Mouse (Mus musculus) ES-Bruce4 (cell line): ENCODE measurements around the gene Arf3. TPM values are rescaled to one million over a fixed set of nuclear protein-coding genes. Genes with fewer than 3 reads are reported as not detected.

Source experiments
- H3K27ac ChIP-seq: 2 replicates; pipeline ENCODE4 v1.5.1; 2012; ENCODE audit warnings: low read length, inconsistent platforms; ENCODE audit not compliant: insufficient read depth
- H3K27me3 ChIP-seq: 2 replicates; pipeline ENCODE4 v1.6.1; 2012; ENCODE audit warnings: mild to moderate bottlenecking, low read length, inconsistent platforms; ENCODE audit not compliant: control insufficient read depth, poor library complexity, insufficient read depth, severe bottlenecking
- H3K36me3 ChIP-seq: 2 replicates; pipeline ENCODE4 v1.6.1; 2012; ENCODE audit warnings: inconsistent platforms, mild to moderate bottlenecking, low read length, moderate library complexity; ENCODE audit not compliant: control insufficient read depth, poor library complexity, insufficient read depth, severe bottlenecking
- H3K4me1 ChIP-seq: one replicate; pipeline ENCODE4 v1.8.1; 2011; ENCODE audit warnings: low read length; ENCODE audit not compliant: control insufficient read depth, insufficient read depth
- H3K4me3 ChIP-seq: 2 replicates; pipeline ENCODE4 v1.5.1; 2011; ENCODE audit warnings: low read depth, mild to moderate bottlenecking, low read length
- H3K9ac ChIP-seq: 2 replicates; pipeline ENCODE4 v1.6.1; 2012; ENCODE audit warnings: low read depth, mild to moderate bottlenecking, inconsistent platforms; ENCODE audit not compliant: poor library complexity, severe bottlenecking
- H3K9me3 ChIP-seq: replicated peaks from 2 replicates; pipeline ENCODE4 v1.6.1; 2012; ENCODE audit warnings: mild to moderate bottlenecking, low read length, inconsistent platforms; ENCODE audit not compliant: control insufficient read depth, poor library complexity, insufficient read depth, severe bottlenecking
- CTCF ChIP-seq: IDR thresholded peaks from one replicate; pipeline ENCODE4 v1.8.1; 2011; ENCODE audit warnings: low read depth, low read length
- EP300 ChIP-seq: IDR thresholded peaks from 2 replicates; pipeline ENCODE4 v1.6.1; 2011; ENCODE audit warnings: low read depth, low read length; ENCODE audit not compliant: insufficient read depth
- POLR2A ChIP-seq: IDR thresholded peaks from one replicate; pipeline ENCODE4 v1.8.1; 2011; ENCODE audit warnings: low read length; ENCODE audit not compliant: insufficient read depth
- polyA plus RNA-seq: library from polyadenylated mRNA; stranded (reverse); fragments of >200 nt; gene quantifications from 2 replicates; pipeline ENCODE4 v1.2.4, GENCODE M21; 2011; ENCODE audit warnings: low read depth; ENCODE audit not compliant: missing spikeins, insufficient read depth, insufficient read length

The Arf3 gene
- polyA plus RNA-seq, 1 experiment: 58.4 TPM

GRCm38 (mm10) chr15:98732006-98732531, 30.9 kb downstream of the Arf3 start:
- H3K9me3 ChIP-seq: no peaks in the 10 kb centered on the region
- H3K27ac ChIP-seq: no peak overlapping the region
- H3K4me1 ChIP-seq: no peaks in the 10 kb centered on the region
- no peak overlapping the region for H3K9ac ChIP-seq
- H3K36me3 ChIP-seq: no peaks in the 10 kb centered on the region
- TF ChIP-seq CTCF (no peak), POLR2A (no peak), EP300 (no peak)
- no peaks in the 10 kb centered on the region for H3K27me3 ChIP-seq
- no peak overlapping the region for H3K4me3 ChIP-seq

- no peaks in the 10 kb centered on the region for H3K9me3 ChIP-seq
- H3K27me3 ChIP-seq: no peaks in the 10 kb centered on the region
- H3K36me3 ChIP-seq: no peaks in the 10 kb centered on the region
- H3K4me3 ChIP-seq: no peak overlapping the region
- TF ChIP-seq CTCF: no peak
- TF ChIP-seq EP300: no peak
- no peaks in the 10 kb centered on the region for H3K4me1 ChIP-seq
- no peak overlapping the region for H3K9ac ChIP-seq
- no peak overlapping the region for H3K27ac ChIP-seq
These were observed 32.2 kb downstream of the Arf3 start for GRCm38 (mm10) chr15:98730790-98731189.

- Histone ChIP-seq H3K4me3 (no peak overlapping the region), H3K27me3 (no peaks in the 10 kb centered on the region), H3K4me1 (no peaks in the 10 kb centered on the region), H3K9me3 (no peaks in the 10 kb centered on the region), H3K27ac (no peak overlapping the region), H3K9ac (no peak overlapping the region), H3K36me3 (no peaks in the 10 kb centered on the region)
- TF ChIP-seq POLR2A: no peak
- TF ChIP-seq CTCF: no peak
- no peak for TF ChIP-seq EP300
These were observed 33.0 kb downstream of the Arf3 start for GRCm38 (mm10) chr15:98729791-98730545.

GRCm38 (mm10) chr15:98728366-98728765, 34.6 kb downstream of the Arf3 start:
- TF ChIP-seq CTCF (no peak), EP300 (no peak), POLR2A (no peak)
- no peaks in the 10 kb centered on the region for H3K27me3 ChIP-seq
- H3K36me3 ChIP-seq: no peaks in the 10 kb centered on the region
- H3K27ac ChIP-seq: no peak overlapping the region
- H3K4me3 ChIP-seq: peak overlapping the region; percentile 28
- H3K9ac ChIP-seq: no peak overlapping the region
- H3K4me1 ChIP-seq: peaks cover 1% of the 10 kb centered on the region
- H3K9me3 ChIP-seq: no peaks in the 10 kb centered on the region

DNA sequence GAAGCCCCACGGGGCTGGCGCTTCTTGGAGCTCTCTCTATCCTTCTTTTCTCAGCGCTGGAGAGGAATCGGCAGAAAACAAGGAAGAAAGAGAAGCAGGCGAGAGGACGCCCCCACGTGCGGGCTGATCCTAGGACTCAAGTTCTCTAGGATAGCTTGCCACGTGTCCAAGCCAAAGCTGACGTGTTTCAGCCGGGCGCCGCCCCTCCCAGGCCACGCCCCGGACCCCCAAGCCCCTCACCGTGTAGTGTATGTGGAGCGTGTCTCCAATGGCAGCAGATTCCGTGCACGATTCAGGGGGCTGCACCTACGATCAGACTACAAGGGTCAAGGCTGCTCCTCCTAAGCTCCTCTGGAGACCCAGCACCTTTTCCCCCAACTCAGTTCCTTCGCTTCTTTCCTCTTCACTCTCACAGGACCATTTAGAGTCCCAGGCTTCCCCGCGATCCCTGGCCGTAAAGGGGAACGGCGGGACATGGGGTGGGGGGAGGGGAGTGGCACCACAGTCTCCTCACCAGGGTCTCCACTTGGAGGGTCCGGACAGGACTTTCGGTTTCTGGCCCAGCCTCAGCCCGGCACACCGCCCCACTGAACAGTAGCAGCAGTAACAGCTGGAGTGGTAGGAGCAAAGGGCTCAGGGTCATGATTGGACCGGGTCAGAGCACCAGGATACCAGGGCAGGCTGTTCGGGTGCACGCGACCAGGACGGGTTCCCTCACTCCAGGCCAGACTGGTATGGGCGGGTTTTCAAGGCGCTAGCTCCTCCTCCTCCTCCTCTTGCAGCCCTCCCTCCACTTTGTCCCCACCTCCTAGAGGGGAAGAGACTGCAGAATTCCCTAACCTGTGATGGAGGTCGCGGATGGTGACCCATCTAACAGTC, 35.3 kb downstream of the Arf3 start, which contains the start of gene Fkbp11:
Gene Fkbp11, minus strand, starts transcription at position 756 of the 879 bp plus-strand sequence.
- Histone ChIP-seq H3K4me1 (peaks cover 1% of the 10 kb centered on the region), H3K27ac (no peak within 1 kb of the TSS), H3K27me3 (no peaks in the 10 kb centered on the region)

GRCm38 (mm10) chr15:98726746-98727145, 36.3 kb downstream of the Arf3 start:
- H3K4me3 ChIP-seq: peak overlapping the region; percentile 80
- no peak overlapping the region for H3K27ac ChIP-seq
- no peaks in the 10 kb centered on the region for H3K27me3 ChIP-seq
- no peaks in the 10 kb centered on the region for H3K9me3 ChIP-seq
- no peak for TF ChIP-seq CTCF
- no peak for TF ChIP-seq EP300
- no peak for TF ChIP-seq POLR2A
- peak overlapping the region; percentile 60 for H3K9ac ChIP-seq
- peaks cover 1% of the 10 kb centered on the region for H3K4me1 ChIP-seq
- no peaks in the 10 kb centered on the region for H3K36me3 ChIP-seq

More for the DNA sequence above, 35.3 kb downstream of the Arf3 start, which contains the start of gene Fkbp11:
- peak within 1 kb of the TSS; percentile 60 for H3K9ac ChIP-seq
- H3K9me3 ChIP-seq: no peaks in the 10 kb centered on the region
- H3K36me3 ChIP-seq: no peaks in the 10 kb centered on the region
- H3K4me3 ChIP-seq: peak within 1 kb of the TSS; percentile 80
- TF ChIP-seq EP300 (no peak), POLR2A (peak; percentile 65)
